Mouse (Mus musculus) heart, embryonic 12.5 days (tissue): ENCODE results near the gene Acot1. TPM values are rescaled to one million over a fixed set of nuclear protein-coding genes. Genes with fewer than 3 reads are reported as not detected.
"Not testable (repeated sequence)": the region's sequence is repeated elsewhere in the genome, so short reads cannot be mapped to it uniquely, and the experiment has no call there.

Experiments used
- ATAC-seq: fragments of 200-750 bp; cut with Nextera tagmentation; 2 replicates; pipeline ENCODE4 v1.8.0; 2017; ENCODE audit warnings: moderate TSS enrichment, moderate library complexity; ENCODE audit not compliant: insufficient number of reproducible peaks, low FRiP score
- H3K27ac ChIP-seq: fragments of 300-500 bp; sonication (generic); 2 replicates; pipeline ENCODE4 v1.5.1; 2016; ENCODE audit warnings: mild to moderate bottlenecking, moderate library complexity; ENCODE audit not compliant: poor library complexity, severe bottlenecking
- H3K27me3 ChIP-seq: fragments of 300-500 bp; sonication (generic); replicated peaks from 2 replicates; pipeline ENCODE4 v1.6.1; 2016; ENCODE audit warnings: mild to moderate bottlenecking, moderate library complexity
- H3K36me3 ChIP-seq: fragments of 300-500 bp; sonication (generic); 2 replicates; pipeline ENCODE4 v1.6.1; 2016; ENCODE audit warnings: mild to moderate bottlenecking, moderate library complexity
- H3K4me1 ChIP-seq: fragments of 300-500 bp; sonication (generic); replicated peaks from 2 replicates; pipeline ENCODE4 v1.6.1; 2016; ENCODE audit warnings: mild to moderate bottlenecking
- H3K4me2 ChIP-seq: fragments of 300-500 bp; sonication (generic); 2 replicates; pipeline ENCODE4 v1.6.1; 2016; ENCODE audit warnings: mild to moderate bottlenecking, moderate library complexity
- H3K4me3 ChIP-seq: fragments of 300-500 bp; sonication (generic); 2 replicates; pipeline ENCODE4 v1.5.1; 2016; ENCODE audit warnings: mild to moderate bottlenecking
- H3K9ac ChIP-seq: fragments of 300-500 bp; sonication (generic); 2 replicates; pipeline ENCODE4 v1.6.1; 2016; ENCODE audit warnings: mild to moderate bottlenecking, moderate library complexity
- H3K9me3 ChIP-seq: fragments of 300-500 bp; sonication (generic); replicated peaks from 2 replicates; pipeline ENCODE4 v1.6.1; 2016; ENCODE audit warnings: mild to moderate bottlenecking, moderate library complexity
- WGBS: fragments of 180-500 bp; shearing (Covaris S2); methylation state at CpG from one replicate; pipeline ENCODE4 v1.1.7; 2016; 5-methylcytosine and 5-hydroxymethylcytosine counted together
- polyA plus RNA-seq: library from polyadenylated mRNA; unstranded; fragments of >200 nt; fragmentation: Nextera tagmentation; extraction: Ambion mirVana; gene quantifications from 2 replicates; pipeline ENCODE4 v1.2.1, GENCODE M21; 2016

Gene Acot1
- polyA plus RNA-seq, 1 experiment from 2014 or later: 21.3 TPM

- not testable (repeated sequence) for H3K27ac ChIP-seq, H3K4me1 ChIP-seq, H3K27me3 ChIP-seq, H3K9me3 ChIP-seq, H3K9ac ChIP-seq, H3K4me3 ChIP-seq, H3K36me3 ChIP-seq
- peak overlapping the region; percentile 24; the same call in 1 of the 2 replicates for H3K4me2 ChIP-seq
- WGBS: 10% methylated on average over 7 of the region's 7 CpGs
- peak; percentile 66 for ATAC-seq
Observed at GRCm38 (mm10) chr12:84020528-84020927, 11.2 kb downstream of the Acot1 start.

DNA sequence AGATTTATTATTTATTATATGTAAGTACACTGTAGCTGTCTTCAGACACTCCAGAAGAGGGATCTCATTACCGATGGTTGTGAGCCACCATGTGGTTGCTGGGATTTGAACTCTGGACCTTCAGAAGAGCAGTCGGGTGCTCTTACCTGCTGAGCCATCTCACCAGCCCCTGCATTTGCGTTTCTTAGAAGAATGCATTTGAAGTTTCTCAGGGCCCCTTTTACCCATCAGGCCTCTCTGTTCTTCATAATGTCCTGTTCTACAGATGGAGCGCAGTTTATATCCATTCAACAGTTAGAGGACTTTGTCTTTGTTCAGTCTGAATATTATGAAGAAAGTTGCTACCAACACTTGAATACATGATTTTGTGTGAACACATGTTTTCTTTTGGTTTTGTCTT lies 13.0 kb downstream of the Acot1 start:
- 86% methylated on average over 4 of the region's 4 CpGs for WGBS
- not testable (repeated sequence) for H3K36me3 ChIP-seq, H3K9me3 ChIP-seq, H3K9ac ChIP-seq, ATAC-seq, H3K27ac ChIP-seq, H3K4me1 ChIP-seq, H3K27me3 ChIP-seq, H3K4me3 ChIP-seq, H3K4me2 ChIP-seq

GRCm38 (mm10) chr12:84023052-84023745 lies 13.9 kb downstream of the Acot1 start:
- Histone ChIP-seq H3K4me2 (no peak overlapping the region), H3K36me3 (no peaks in the 10 kb centered on the region), H3K9ac (no peak overlapping the region), H3K4me1 (peaks cover 5% of the 10 kb centered on the region; the same call in 1 of the 2 replicates), H3K27me3 (no peaks in the 10 kb centered on the region), H3K27ac (no peak overlapping the region), H3K9me3 (0 out of 2 replicates have a peak, but pooled peaks cover 3% of the 10 kb centered on the region), H3K4me3 (no peak overlapping the region)
- no peak for ATAC-seq
- 82% methylated on average over 9 of the region's 9 CpGs for WGBS

GRCm38 (mm10) chr12:84025888-84026287 lies 16.6 kb downstream of the Acot1 start:
- WGBS: 74% methylated on average over 7 of the region's 7 CpGs
- ATAC-seq: no peak
- H3K27ac ChIP-seq: no peak overlapping the region
- no peaks in the 10 kb centered on the region for H3K36me3 ChIP-seq
- 0 out of 2 replicates have a peak, but pooled peaks cover 7% of the 10 kb centered on the region for H3K9me3 ChIP-seq
- no peak overlapping the region for H3K4me3 ChIP-seq
- H3K27me3 ChIP-seq: no peaks in the 10 kb centered on the region
- no peak overlapping the region for H3K4me2 ChIP-seq
- no peaks in the 10 kb centered on the region for H3K4me1 ChIP-seq
- H3K9ac ChIP-seq: no peak overlapping the region

- H3K4me1 ChIP-seq, H3K4me3 ChIP-seq, H3K27ac ChIP-seq, H3K4me2 ChIP-seq, H3K9me3 ChIP-seq, H3K9ac ChIP-seq, H3K36me3 ChIP-seq, ATAC-seq, H3K27me3 ChIP-seq: not testable (repeated sequence)
- WGBS: 67% methylated on average over 3 of the region's 3 CpGs
Observed at GRCm38 (mm10) chr12:84028328-84028727, 19.0 kb downstream of the Acot1 start.

DNA sequence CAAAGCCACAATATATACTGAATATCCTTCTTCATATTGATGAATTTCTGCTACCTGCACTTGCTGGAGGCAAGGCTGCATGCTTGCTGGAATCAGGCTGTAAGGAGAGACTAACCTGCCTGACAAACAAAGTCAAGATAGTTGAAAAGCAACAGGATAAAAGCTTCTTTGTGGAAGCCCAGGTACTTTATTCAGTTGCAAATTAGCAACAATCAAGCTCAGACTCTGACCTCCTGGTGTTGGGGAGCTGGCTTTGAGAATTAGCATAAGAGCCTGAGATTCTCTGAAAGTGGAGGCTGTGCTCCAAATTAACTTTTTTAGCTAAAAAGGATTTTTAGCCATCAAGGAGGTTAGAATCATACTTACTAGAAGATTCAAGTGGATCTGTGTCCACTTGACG lies 19.8 kb downstream of the Acot1 start:
- not testable (repeated sequence) for H3K9me3 ChIP-seq, H3K36me3 ChIP-seq, H3K27me3 ChIP-seq, H3K4me1 ChIP-seq, ATAC-seq, H3K4me2 ChIP-seq, H3K9ac ChIP-seq, H3K4me3 ChIP-seq, H3K27ac ChIP-seq
- 91% methylated on average over 1 of the region's 1 CpGs for WGBS

GRCm38 (mm10) chr12:84030659-84031332 lies 21.5 kb downstream of the Acot1 start:
- Histone ChIP-seq H3K4me1 (no peaks in the 10 kb centered on the region), H3K4me3 (no peak overlapping the region), H3K4me2 (no peak overlapping the region), H3K27ac (no peak overlapping the region), H3K36me3 (no peaks in the 10 kb centered on the region), H3K27me3 (no peaks in the 10 kb centered on the region), H3K9me3 (0 out of 2 replicates have a peak, but pooled peaks cover 4% of the 10 kb centered on the region), H3K9ac (no peak overlapping the region)
- ATAC-seq: peak; percentile 51
- 57% methylated on average over 4 of the region's 4 CpGs for WGBS

DNA sequence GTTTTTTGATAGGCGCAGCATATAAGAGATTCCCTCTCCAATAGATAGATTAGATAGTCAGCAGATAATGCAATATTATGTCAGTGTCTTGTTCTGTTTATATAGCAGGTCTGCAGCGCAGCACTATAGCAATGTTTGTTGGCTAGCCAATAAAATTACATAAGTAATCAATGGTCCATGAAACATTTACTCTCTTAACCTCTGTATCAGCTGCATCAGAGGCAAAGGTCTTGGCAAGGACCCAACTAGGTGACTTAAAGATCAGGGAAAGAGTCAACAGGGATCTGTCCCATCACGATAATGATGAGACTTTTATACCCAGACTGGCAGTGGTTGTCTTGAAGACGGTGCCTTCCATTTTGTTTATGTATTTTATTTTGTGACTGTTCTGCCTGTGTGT lies 23.6 kb downstream of the Acot1 start:
- Histone ChIP-seq H3K27me3 (peaks cover 4% of the 10 kb centered on the region; the same call in 1 of the 2 replicates), H3K27ac (no peak overlapping the region), H3K9ac (no peak overlapping the region), H3K9me3 (0 out of 2 replicates have a peak, but pooled peaks cover 4% of the 10 kb centered on the region), H3K4me1 (no peaks in the 10 kb centered on the region), H3K4me2 (no peak overlapping the region), H3K4me3 (no peak overlapping the region), H3K36me3 (no peaks in the 10 kb centered on the region)
- WGBS: 80% methylated on average over 4 of the region's 4 CpGs
- no peak for ATAC-seq

GRCm38 (mm10) chr12:84033302-84033701 lies 24.0 kb downstream of the Acot1 start:
- not testable (repeated sequence) for H3K36me3 ChIP-seq, H3K9me3 ChIP-seq, H3K4me2 ChIP-seq, H3K27me3 ChIP-seq, H3K4me3 ChIP-seq, H3K4me1 ChIP-seq, H3K27ac ChIP-seq, H3K9ac ChIP-seq, ATAC-seq
- 65% methylated on average over 2 of the region's 2 CpGs for WGBS

- H3K36me3 ChIP-seq: no peaks in the 10 kb centered on the region
- H3K4me1 ChIP-seq: no peaks in the 10 kb centered on the region
- H3K4me3 ChIP-seq: no peak overlapping the region
- 52% methylated on average over 4 of the region's 4 CpGs for WGBS
- H3K9ac ChIP-seq: no peak overlapping the region
- H3K9me3 ChIP-seq: no peaks in the 10 kb centered on the region
- ATAC-seq: no peak
- H3K27ac ChIP-seq: no peak overlapping the region
- H3K4me2 ChIP-seq: no peak overlapping the region
- H3K27me3 ChIP-seq: peaks cover 4% of the 10 kb centered on the region; the same call in 1 of the 2 replicates
Observed at GRCm38 (mm10) chr12:84034108-84034507, 24.8 kb downstream of the Acot1 start.

DNA sequence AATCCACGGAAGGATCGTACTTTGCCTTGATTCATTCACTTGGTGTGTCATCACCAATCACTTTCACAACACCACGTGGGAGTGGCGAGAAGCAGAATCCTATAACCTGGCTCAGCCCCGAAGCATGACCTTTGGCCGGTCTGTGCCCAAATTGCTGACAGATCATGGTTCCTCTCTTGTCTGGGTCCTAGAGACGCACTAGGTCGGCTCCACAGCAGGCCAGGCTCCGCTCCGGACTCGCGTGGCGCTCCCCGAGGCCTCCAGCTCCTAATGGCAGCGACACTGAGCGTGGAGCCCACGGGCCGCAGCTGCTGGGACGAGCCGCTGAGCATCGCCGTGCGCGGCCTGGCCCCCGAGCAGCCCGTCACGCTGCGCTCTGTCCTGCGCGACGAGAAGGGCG lies 29.0 kb downstream of the Acot1 start, which contains the start of gene Acot4:
Gene Acot4, plus strand, starts transcription at position 139 of the 400 bp plus-strand sequence.
- H3K4me1 ChIP-seq, H3K27me3 ChIP-seq, H3K36me3 ChIP-seq, H3K27ac ChIP-seq, ATAC-seq, H3K9me3 ChIP-seq: not testable (repeated sequence)
- WGBS: 8% methylated on average over 32 of the region's 32 CpGs
- Histone ChIP-seq H3K9ac (peak within 1 kb of the TSS; percentile 73), H3K4me3 (peak within 1 kb of the TSS; percentile 56), H3K4me2 (peak within 1 kb of the TSS; percentile 85)
